Mouse (Mus musculus) urinary bladder, postnatal 14 days (tissue): ENCODE data around the gene Gm20888.
"Not testable (repeated sequence)": the region's sequence is repeated elsewhere in the genome, so short reads cannot be mapped to it uniquely, and the experiment has no call there.

Experiments
- DNase-seq: peaks from one replicate; pipeline ENCODE4 v3.0.0; 2021; ENCODE audit warnings: low spot score

The Gm20888 gene

GRCm38 (mm10) chrY:70441582-70441981 is at the start of gene Gm20888:
TSS of gene Gm20888 (plus strand) at chrY:70441882.
- DNase-seq, result not testable (repeated sequence)
